Mouse (Mus musculus) spleen, postnatal 10 days (tissue): Measurements from ENCODE around the gene Srgap3.

Experiments used
- DNase-seq, 2 experiments: peaks; one replicate each; pipeline ENCODE4 v3.0.0; 2021 to 2022; ENCODE audit warnings: low spot score in 2 of 2

Srgap3 gene

DNA sequence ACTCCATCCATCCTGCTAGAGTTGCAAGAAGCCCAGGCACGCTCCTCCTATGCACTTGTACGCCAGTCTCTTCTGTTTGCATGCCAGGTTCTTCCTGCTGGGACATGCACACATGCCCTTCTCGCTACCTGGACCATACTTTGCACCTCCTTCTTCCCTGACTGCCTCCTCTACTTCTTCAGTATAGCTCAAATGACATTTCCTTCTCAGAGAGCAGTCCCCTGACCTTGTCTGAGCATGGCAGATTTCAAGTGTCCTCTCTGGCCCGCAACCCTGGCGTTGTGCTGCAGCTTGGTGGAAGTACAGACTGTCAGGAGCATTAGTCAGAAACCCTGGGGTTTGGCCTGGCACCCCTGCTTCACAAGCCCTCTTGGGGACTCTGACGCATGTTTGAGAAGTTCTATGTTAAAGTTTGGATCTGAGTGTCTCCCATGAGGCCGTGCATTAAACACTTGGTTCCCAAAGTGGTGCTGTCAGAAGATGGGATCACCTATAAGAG, 128.6 kb downstream of the Srgap3 start:
- DNase-seq = no peak

GRCm38 (mm10) chr6:112815604-112816003, 131.5 kb downstream of the Srgap3 start:
- no peak for DNase-seq

DNA sequence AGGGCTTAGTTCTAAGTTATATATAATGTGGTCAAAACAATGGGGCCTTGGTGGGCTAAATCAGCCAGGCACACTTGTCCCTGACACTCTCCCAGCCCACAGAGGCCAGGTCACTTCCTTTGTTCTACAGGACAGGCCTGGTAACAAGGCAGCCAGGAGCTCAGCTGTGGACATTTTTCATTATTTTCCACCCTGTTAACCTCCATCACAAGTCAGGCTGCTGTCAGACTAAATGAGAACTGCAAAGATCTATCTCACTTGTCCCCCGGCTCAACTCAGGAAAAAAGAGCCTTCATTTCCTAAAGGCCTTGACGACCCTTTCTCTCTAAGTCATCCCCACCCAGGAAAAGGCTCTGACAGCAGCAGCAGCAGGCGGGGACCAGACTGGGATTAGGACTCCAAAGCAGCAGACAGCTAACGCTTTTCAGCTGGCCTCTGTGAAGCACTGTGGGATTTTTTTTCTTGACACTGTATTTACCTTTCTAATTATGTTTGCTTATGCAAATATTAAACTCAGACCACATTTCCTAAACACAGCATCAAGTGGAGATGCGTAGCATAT, 132.5 kb downstream of the Srgap3 start:
- DNase-seq = no peak

- no peak for DNase-seq
Observed at GRCm38 (mm10) chr6:112812884-112813283, 134.2 kb downstream of the Srgap3 start.

DNA sequence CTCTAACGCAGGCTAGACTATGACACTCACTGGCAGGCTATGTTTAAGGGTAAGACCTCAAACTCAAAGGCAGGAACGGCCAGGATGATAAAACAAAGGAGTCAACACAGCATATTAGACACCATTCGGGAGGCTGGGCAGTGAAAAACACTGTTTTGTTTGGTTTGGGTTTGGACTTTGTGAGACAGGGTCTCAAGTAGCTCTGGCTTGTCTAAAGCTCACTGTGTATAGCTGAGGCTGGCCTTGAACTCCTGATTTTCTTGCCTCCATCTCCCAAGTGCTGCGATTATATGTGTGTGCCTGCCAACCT, 136.6 kb downstream of the Srgap3 start:
- DNase-seq = no peak

- no peak for DNase-seq
Observed at GRCm38 (mm10) chr6:112809658-112810520, 137.2 kb downstream of the Srgap3 start.

GRCm38 (mm10) chr6:112808738-112809137, 138.3 kb downstream of the Srgap3 start:
- no peak for DNase-seq

DNA sequence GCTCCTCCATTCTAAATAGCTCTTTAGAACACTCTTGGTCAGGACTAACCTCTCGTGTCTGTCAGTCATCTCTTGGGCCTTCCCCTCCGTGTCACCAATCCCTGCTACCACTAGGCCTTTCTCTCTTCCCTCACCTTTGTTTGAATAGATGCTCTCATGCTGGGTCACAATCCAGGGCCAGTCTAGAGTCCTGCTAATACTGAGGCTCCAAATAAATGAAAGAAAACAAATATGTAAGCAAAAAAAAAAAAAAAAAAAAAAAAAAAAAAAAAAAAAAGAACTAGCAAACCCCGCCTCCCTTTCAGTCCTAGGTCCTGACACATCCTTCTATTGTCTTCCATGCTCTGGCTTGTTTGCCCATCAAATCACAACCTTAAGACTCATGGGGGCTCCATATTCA, 145.1 kb downstream of the Srgap3 start:
- no peak for DNase-seq

GRCm38 (mm10) chr6:112798378-112798777, 148.7 kb downstream of the Srgap3 start:
- no peak for DNase-seq

DNA sequence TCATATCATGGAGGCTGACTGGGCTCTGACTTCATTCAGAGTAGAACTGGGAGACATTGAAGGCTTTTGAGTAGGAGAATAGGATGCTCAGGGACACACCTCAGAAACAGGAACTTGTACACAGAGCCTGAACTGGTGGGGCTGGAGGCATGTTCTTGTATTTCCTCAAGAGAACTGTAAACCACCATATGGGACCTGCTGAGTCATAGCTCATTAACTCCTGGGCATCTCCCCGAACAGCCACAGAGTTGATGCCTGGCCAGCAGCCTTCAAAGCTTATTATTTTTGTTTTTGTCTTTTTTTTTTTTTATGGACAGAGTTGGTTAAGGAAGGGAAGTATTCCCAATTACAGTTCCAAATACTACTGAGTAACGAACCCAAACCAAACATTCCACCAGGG, 150.5 kb downstream of the Srgap3 start:
- no peak for DNase-seq

DNA sequence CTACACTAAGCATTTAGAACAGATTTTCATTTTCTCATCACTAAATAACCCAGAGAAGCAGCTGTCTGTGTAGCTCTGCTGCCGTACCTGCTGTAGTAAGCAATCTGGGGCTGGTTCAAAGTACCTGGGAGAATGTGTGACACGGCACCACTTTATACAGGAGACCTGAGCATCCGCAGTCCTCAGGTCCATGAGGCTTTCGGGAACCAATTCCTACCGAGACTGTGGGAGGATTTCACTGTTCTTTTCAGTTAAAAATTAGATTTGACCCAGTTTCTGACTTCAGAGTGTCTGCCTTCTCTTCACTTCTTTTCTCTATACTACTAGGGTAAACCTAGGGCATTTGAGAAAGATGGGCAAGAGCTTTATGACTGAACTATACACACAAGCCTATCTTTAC, 153.2 kb downstream of the Srgap3 start:
- DNase-seq = no peak

- no peak for DNase-seq
Observed at GRCm38 (mm10) chr6:112789901-112790300, 157.2 kb downstream of the Srgap3 start.

DNA sequence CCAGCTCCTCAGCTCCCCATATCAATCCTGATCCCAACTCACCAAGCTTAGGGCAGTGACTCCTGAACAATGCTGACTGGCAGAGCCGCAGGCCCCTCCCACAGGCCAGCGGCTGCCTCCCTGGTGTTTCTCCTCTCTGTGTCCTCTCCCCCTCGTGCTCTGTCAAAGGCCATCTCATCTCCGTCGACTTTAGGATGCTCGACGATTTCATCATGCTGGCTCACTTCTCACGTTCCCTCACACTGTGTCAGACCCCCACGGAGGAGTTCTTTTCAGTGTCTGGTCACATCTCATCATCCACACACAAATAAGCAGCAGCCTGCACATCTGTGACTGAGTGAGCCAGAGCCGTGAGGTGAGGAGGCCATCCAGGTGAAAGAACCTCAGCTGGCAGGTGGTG, 158.4 kb downstream of the Srgap3 start:
- DNase-seq = no peak

- no peak for DNase-seq
Observed at GRCm38 (mm10) chr6:112788174-112788573, 158.9 kb downstream of the Srgap3 start.

DNA sequence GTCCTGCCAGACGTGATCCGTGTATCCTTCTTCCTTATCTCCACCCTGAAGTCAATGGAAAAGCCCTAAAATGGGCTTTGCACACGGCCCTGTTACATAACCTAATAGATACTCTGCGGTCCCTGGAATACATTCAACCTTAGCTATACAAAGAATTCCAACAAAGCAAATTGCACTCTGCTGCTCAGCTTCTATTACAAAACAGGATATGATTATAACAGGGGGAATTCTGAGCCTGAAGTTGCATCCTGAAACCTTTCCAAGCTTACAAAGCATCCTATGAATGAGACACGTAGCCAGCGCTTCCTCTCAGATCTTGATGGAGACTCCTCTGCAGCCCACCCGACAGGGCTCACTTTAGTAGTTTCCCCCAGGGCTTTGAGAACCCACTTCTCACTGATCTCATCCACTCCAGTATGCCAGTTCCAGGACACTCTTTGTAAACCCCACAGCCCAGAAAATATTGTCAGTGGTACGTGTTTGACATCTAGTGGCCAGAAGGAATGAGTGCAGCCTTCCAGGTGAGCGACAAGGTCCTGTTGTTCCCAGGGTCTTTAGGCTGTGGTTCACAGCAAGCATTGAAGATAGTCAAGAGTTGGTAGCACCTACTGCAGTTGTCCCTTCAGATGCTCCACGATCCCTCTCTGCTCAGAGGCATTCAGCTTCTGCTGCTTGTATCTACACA, 165.5 kb downstream of the Srgap3 start:
- no peak for DNase-seq

- no peak for DNase-seq
Observed at GRCm38 (mm10) chr6:112778211-112778610, 168.9 kb downstream of the Srgap3 start.

DNA sequence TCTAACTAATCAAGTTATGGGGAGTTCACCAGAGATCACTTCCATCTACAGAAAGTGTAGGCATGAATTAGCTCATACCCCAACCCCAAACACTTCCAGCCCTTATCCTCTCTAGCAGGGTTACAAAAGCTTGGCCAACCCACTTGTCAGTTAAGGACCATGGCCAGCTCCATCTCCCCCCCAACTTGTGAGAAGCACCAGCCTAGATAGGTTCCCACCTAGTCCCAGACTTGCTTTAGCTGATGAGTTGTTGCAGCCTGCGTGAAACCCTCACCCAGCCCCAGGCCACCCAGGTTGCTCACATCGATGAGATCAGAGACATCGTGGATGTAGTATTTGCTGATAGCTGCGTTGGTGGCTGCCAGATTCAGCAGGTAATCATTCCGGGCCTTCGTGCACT, 170.3 kb downstream of the Srgap3 start:
- no peak for DNase-seq

DNA sequence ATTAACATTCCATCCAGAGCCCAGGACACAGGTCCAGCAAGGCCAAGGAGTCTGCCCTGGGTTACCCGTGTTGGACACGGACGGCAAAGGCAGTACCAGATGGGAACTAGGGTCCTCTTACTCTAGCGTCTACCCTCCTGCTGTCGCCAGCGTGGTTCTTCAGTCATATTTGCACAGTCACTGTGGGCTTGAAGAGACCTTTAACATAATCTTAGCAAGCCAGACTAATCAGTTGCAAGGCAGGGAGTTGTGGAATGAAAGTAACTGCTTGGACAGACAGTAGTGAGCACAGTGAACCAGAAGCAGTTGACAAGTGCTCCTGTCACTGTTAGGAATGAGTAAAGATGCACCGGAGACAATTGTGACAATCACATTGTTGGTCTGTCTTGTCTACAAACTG, 173.3 kb downstream of the Srgap3 start:
- no peak for DNase-seq

DNA sequence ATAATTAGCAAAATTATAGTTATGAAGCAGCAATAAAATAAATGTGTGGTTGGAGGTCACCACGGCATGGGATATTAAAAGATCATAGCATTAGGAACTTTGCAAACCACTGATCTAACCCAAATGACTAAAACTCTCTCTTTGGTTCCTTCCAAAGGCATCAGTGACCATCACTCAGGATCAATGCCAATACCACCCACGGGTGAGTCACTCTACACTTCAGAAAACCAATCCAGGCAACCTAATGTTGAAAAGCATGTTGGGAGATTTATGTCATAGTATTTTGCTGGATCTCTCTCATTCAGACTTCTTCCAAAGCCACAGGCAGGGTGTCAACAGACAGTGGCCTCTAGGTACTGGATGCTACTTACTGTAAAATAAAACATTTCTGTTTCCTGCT, 176.1 kb downstream of the Srgap3 start:
- no peak for DNase-seq

DNA sequence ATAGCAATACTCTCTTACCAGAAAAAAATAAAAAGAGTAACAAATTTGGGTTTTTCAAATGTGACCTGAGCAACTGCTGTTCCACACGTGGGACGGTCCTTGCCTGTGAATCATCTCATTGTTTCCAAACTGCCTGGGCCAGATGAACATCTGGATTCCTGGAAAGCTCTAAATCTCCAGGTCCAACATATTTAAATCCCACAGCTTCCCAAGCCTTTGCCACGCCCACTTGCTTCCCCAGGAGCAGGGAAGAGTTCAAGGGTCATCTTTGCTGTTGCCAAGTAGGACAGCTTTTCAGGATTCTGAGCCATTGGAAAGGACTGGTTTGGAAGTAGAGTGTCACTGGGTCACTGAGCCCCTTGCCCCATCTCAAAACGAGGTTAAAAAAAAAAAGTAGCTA, 188.5 kb downstream of the Srgap3 start:
- no peak for DNase-seq

DNA sequence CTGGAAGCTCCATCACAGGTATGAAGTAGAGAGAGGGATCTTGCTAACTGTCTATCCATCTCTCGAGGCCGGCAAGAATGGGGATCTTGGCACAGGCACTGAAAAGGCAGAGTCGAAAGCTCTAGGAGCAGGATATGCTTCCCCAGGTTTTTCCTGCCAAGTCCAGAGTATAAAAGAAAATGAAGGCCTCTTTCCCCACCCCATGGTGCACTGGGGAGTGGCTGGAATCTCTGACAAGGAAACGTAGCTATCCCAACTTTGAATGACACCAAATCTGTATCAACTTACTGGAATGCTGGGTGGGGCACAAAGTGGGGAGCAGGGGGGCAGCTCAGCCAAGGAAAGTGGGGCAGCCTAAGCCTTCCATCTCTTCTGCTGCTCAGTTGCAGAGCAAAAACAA, 190.2 kb downstream of the Srgap3 start:
- DNase-seq = no peak

GRCm38 (mm10) chr6:112754994-112755393, 192.1 kb downstream of the Srgap3 start:
- DNase-seq = no peak

- DNase-seq = no peak
Observed at GRCm38 (mm10) chr6:112752517-112752916, 194.5 kb downstream of the Srgap3 start.
